Mouse (Mus musculus): Measurements from ENCODE around the gene Rab3gap2. TPM values are rescaled to one million over a fixed set of nuclear protein-coding genes. Genes with fewer than 3 reads are reported as not detected.

Gene Rab3gap2
- total RNA-seq, 2 experiments from 2014 or later: 51.9 to 63.2 TPM

DNA sequence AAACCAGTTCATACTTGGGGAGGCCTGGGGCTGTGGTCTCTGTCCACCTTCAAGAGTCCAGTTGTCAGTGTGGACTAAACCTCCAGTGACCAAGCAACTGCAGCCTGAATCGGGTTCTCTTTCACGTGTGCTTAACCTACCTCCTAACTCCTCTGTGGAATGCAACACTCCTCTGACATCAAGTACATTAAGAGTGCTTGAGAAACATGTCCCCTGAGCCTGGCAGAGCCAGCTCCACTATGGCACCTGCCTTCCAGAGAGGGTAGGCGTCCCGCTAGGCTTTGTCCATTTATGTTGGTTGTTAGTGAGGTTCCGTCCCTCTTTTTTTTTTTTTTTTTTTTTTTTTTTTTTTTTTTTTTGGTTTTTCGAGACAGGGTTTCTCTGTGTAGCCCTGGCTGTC, 23.0 kb downstream of the Rab3gap2 start:
- no peak for DNase-seq

DNA sequence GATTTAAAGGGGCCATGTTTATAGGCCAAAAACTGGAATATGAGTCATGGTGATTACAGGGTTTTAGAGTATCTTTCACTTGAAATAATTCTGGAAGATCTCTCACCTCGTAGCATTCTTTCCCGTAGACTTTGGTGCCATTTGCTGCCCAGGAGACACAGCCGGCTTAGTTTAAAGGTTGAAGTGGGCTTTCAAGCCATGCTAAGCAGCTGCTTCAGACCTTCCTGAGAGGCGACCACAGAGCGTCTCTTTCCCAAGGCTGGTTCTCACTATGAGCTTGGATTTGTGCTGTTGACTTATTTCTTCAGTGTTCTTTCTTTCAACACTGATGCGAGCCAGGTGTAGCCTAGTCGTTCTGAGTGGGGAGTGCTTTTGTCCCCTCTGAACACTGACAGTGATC, 23.8 kb downstream of the Rab3gap2 start:
- DNase-seq: no peak

DNA sequence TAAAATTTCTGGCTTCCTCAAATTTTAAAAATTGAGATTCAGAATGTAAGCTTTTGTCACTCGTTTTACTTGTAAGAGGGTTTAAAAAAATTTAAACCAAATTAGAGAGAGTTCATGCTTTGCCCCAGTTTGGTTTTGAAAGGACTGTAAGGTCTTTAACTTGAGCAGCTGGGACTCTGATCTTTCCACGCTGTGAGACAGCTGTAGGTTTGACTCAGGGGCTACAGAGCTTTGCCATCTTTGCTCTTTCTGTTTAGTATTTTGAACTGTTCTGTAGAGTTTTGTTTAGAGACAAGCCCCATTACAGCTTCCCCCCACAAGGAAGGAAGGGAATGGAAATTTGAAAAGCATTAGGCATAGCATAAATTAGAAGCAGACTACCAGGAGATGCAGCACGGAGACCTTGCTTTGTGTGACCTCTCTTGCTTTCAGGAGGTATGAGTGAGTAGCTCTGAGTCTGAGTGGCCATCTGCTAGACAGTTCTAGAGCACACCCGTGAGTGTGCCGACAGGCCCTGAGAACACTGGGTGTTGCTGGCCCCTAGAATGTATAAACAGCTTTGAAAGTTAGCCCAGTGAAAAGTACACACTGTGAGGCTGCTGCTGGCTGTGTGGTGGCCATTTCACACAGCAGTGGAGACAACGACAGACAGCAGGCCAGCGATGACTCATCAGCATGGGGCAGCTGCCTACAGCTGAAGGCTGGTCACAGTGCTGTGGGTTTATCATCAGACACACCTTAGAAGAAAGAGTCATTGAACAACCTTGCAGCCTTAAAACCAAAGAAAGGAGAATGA, 25.7 kb downstream of the Rab3gap2 start:
- peak; percentile 77 to 78 for DNase-seq

DNA sequence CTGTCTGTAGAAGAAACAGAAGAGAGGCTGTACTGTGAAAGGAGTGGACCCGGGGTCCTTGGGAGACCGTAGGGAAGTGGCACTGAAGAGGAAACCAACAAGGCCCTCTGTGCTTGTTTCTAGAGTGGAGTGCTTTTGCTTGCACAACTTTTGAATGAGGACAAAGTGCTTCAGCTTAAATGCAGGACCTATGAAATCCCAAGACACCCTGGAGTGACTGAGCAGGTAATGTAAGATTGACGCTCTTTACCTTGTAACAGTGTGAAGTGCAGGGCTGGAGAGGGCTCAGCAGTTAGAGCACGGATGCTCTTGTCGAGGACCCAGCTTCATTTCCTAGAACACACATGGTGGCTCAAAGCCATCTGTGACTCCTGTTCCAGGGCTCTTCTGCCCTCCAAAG, 31.9 kb downstream of the Rab3gap2 start:
- no peak for DNase-seq

DNA sequence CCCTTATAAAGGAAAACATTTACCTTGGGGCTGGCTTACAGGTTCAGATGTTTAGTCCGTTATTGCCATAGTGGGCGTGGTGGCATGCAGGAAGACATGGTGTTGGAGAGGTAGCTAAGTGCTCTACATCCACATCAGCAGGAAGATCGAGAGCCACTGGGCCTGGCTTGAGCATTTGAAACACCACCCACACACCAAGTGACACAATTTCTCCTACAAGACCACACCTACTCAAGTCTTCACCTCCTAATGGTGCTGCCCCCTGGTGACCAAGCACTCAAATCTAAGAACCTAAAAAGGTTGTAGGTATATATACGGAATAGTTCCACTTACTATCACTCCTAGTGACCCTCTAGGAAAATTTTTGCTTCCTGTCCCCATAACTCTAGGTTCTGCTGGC, 32.6 kb downstream of the Rab3gap2 start:
- DNase-seq: peak in 1 of 2 experiments; percentile 36

DNA sequence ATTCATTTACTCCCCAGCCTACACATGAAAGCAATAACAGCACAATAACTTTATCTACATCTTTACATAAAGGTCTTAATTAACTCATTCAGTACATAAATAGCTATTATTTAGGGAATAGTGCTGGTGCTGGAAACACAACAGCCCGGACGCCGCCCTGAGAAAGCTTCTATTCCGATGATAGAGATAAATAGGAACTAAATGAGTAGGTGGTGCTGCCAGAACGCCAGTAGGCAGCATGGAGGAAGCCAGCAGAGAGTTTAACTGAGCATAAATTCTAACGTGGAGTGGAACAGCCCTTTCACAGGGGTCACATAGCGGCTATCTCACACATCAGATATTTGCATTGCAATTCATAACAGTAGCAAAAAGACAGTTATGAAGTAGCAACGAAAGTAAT, 39.1 kb downstream of the Rab3gap2 start:
- DNase-seq: no peak

DNA sequence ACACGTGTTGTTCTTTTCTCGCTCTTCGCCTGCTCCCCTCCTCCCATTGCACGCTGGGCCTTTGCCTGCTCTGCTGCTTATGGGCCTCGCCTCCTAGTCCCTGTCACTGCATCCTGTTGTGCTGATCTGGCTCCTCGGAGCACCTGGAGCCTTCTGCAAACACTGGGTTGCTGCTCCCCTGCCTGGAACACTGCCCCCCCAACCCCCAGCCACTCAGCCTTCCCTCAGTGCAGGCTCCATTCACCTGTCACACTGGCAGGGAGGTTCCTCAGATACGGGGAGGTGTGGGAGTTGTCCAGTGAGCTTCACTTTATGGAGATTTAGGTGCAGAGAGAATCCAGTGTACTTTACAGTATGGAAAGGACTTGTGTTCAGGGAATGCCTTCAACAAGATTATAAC, 41.5 kb downstream of the Rab3gap2 start:
- no peak for DNase-seq

DNA sequence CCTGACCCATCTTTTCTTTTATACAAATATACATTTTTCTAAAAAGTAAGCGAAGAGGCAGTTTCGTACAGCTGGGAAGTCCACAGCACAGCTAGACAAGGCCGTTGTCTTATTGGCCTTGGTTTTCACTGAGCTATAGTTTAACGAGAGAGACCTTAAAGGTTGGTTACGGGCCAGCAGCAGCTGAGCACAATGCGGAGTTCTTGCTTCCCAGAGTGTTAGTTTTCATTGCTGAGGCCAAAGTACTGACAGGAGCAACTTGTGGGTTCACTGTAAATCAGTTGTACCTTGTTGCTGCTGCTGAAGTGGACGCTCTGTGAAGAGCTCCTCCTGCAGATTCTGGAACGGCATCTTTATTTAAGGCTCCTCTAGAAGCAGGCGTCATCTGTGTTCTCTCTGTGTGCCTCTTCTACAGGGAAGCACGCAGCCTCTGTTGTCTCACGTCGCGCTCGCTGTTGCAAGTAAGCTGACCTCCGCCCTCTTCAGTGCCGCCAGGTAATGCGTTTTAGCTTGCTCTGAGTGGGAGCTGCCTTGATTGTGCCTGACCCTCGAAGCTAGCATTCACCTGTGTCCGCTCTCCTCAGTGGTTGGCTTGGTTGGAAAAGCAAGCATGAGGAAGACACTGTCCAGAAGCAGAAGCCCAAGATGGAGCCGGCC, 43.6 kb downstream of the Rab3gap2 start:
- DNase-seq: no peak

DNA sequence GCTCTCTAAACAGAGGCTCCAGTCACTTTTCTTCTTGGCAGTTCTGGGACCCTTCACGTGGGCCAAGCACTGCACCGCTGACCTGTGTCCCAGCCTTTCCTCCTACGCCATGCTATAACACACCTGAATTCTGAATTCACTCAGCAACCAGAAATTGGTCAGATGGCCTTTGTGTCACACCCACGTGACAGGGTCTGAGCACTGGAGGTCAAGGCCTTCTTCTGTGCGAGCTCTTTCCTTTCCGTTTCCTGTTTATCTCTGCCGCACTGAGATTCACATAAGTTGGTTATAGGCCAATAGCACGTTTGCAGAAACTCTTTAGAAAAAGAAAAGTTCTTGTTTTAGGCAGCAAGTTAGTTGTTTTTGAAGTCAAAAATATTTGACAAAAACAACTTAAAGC, 44.8 kb downstream of the Rab3gap2 start:
- peak in 1 of 2 experiments; percentile 47 for DNase-seq

DNA sequence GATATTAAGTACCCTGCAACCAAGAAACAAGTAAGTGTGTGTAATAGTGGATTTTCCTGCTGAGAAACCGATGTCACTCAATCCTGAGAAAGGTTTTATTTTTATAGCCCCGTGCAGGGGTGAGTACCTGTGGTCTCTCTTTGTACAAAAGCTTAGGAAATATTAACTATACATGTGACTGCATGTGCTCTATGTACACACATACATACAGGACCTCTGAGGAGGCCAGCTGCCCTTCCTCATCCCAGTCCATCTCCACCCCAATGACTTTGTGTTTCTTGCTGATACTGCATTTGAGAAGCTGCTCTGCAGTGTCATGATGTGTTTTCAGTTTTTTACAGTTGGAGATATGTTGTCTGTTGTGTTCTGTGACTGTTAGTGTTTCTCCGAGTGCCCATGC, 48.4 kb downstream of the Rab3gap2 start:
- no peak for DNase-seq

DNA sequence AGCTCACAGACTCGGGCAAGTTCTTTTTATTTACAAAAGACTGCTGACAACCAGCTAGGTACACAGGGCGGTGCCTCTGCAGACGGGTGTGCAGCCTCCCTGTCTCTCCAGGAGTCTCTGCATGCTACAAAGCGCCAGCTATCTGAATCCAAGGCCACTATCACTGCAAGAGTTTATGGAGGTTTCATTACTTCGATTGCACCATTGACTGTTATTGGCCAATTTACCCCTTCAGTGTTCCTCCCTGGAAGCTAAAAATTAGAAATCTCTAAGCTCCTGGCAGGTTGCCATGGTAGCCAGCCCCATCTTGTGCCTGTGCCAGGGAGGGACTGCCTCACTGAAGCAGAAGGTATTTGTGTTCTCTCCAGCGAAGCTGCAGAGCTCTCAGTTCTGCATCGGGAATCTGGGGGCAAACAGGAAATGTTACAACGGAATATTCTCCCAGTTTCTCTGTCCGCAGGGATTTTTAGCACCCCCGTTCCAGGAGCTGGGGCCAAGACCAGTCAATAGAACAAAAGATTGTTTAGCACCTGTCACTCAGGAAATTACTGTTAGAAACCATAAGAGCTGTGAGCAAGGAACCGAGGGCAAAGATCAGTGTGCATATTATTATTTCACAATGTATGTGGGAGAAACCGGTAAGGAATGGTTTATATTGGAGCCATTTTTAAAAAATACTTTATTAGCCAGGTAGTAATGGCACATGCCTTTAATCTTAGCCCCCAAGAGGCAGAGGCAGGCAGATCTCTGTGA, 49.4 kb downstream of the Rab3gap2 start:
- DNase-seq: peak; percentile 54 to 62

DNA sequence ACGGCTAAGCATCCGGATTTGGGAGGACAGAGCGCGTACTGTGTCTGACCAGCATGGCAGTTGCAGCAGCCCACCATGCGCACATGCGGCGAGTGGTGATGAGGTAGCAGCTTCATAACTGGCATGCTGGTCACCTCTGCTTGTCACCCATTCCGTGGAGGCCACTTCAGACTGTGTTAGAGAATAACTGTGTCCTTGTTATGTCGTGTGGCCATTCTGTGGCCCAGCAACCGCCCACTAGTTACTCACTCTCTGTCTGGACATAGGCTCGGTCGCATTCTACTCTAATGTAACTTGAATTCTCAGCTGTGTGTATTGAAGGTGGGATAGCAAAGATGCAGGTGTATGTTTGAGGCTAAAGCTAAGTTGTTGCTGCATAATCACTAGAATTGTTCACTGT, 51.4 kb downstream of the Rab3gap2 start:
- DNase-seq: no peak

DNA sequence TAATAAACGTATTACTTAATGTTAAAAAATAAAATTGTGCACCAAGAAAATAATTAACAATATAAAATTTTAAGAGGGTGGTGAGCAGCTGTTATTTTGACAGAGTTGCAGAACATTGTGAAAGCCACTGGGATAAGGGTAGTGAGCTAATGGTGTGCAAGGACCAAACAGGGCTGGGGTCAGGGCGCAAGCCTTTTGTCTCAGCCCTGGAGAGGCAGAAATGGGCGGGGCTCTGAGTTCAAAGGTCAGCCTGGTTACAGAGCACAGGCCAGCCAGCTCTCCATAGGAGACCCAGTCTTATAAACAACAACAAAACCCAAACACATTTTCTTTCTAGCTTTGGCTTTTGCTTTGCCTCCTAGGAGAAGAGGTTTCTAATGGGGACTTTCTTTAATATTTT, 52.8 kb downstream of the Rab3gap2 start:
- peak; percentile 26 to 54 for DNase-seq

DNA sequence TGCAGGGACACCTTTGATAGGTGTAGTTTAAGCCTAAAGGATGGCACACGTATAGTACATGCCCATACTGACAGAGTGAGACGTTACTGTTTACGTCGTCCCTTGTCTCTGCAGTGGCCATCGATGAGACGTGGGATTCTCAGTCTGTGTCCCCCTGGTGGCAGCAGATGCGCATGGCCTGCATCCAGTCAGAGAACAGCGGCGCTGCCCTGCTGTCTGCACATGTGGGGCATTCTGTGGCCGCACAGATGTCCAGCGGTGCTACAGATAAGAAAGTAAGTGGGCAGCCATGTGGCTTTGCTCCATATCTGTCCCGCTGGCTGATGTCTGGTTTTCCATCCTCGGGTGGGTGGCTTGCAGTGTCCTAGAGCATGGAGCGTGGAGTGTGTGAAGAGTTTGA, 58.6 kb downstream of the Rab3gap2 start:
- DNase-seq: peak; percentile 43 to 61

DNA sequence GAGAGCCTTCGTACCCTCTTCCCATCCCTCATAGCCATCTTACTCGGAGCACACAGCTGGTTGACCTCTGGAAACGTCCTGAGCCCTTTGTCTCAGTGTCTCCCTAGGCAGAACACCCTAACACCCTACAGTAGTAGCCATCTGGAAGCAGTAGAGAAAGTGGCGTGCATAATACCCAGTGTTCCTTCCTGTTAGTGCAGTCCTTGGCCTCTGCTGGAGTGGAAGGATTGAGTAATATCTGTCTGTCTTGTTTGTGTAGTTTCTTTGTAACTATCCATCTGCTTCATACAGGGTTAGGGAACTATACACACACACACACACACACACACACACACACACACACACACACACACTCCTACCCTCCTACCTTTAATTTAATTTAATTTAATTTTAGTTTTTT, 64.8 kb downstream of the Rab3gap2 start:
- no peak for DNase-seq

DNA sequence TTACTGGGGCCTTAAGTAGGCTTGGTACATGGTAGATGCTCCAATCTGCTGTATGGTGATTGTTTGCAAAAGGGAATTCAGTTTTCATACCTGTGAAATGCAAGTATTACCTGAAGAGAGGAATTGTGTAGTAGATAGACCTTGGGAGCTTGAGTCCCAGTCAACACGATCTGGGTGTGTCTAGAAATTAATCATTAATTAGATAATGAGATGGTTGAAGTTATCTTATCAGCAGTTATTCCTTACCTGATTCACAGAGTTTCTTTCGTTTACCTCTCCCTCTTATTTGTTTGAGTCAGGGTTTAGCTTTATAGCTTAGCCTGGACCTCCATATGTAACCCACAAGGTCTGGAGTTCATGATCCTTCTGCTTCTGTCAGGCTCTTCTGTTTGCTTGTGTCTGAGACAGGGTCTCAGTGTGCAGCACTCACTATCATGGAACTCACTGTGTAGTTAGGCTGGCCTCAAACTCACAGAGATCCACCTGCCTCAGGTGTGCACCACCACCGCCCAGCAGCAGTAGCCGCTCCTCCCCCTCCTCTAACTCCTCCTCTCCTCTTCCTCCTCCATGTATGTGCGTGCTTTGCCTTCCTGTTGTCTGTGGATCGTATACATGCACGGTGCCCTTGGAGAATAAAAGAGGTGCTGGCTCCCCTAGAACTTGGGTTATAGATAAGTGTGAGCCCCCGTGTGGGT, 66.6 kb downstream of the Rab3gap2 start:
- no peak for DNase-seq

DNA sequence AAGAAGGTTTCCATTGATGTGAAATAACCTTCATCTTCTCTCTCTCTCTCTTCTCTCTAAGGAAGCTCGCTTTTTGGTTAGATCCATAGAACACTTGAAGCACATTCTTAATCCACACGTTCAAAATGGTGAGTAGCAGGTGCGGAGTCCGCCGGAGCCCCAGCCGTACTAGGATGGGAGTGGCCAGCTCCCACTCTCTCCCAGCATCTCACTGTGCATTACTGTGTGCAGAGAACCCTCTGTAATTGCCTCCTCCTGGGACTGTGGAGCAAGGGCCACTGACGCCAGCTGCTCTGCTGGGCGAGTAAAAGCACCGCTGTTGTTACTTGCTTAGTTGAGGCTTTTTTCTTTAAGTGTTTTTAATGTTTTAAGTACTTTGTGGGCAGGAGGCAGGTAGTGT, 67.5 kb downstream of the Rab3gap2 start:
- DNase-seq: no peak

DNA sequence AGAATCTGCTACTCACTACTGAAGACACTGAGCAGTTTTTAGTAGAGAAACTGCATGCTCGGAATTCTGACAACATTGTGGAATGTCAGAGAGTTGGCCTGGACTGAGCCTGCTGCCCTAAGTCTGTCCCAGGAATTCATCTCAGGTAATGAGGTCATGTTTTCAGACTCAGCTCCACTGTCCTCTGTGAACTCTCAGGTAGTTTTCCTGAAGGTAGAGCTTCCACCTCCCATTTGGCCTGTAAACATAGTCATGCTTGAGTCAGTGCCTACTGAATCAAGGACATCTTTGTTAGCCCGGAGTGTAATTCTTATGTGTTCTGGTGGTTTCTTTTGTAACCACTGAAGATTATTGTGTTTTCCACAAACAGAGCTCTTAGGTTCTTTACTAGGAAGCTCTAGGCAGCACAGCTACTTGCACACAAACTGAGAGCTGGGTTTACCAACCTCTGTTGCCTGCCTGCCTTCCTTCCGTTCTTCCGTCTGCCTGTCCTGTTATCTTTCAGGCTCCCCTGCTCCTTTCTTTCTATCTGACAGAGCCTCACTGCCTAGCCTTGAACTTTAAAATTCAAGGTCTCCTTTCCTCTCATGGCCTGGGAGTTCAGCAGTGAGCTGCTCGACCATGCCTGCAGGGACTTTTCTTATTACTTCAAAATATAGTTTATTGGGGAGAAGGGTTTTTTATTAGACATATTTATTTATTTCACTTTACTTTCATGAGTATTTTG, 71.1 kb downstream of the Rab3gap2 start:
- peak; percentile 50 to 54 for DNase-seq

DNA sequence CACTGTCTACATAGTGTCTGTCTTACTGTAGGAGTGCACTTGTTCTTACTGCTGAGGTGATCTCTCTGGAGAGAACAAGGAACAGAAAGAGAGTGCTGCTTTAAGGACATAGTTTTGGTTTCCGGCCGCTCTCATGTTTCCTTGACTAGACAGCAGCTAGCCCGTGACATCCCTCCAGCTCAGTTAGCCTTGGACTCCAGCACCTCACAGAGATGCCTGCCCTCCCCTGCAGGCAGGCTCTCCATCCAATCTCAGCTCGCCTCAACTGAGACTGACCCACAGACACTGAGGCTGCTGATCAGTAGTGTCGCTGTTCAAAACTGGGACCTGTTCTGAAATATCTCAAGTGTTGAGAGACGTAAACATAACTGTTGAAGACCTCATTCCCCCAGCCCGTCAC, 72.1 kb downstream of the Rab3gap2 start:
- DNase-seq: peak; percentile 63 to 64

DNA sequence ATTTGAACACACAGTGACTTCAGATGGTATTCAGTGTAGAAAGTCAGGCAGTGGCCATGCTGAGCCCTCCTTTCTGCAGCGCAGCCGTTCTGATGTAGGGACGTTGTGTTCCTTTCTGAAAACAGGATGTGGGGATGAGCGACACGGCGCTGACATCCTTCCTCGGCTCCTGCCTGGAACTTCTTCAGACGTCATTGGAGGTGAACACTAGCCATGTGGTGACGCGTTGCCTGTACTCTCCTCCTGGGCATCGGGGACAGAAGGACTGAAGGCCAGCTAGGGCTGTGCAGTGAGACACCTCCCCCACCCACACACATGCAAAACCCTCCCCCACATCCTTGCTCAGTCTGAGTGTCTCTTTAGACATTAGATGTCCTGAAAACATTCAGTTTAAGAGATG, 73.1 kb downstream of the Rab3gap2 start:
- DNase-seq: peak; percentile 47 to 50

DNA sequence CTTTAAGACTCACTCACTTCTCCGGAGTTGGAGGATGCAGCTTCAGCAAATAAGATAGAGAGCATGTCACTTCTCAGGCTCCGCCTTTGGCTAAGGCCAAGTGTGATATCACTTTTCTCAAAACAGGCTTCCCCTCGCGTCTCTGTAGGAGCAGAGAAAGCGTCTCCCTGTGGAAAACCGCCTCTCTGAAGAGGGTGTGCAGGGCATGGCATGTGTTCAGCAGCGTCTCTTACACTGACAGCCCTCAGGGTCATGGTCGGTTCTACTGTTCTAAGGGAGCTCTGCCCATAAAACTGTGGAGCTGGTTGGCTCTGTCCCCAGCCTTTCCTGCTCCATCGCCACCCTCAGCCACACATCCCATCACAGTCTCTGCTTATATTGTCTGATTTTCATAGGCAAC, 75.4 kb downstream of the Rab3gap2 start:
- DNase-seq: peak; percentile 51 to 55

DNA sequence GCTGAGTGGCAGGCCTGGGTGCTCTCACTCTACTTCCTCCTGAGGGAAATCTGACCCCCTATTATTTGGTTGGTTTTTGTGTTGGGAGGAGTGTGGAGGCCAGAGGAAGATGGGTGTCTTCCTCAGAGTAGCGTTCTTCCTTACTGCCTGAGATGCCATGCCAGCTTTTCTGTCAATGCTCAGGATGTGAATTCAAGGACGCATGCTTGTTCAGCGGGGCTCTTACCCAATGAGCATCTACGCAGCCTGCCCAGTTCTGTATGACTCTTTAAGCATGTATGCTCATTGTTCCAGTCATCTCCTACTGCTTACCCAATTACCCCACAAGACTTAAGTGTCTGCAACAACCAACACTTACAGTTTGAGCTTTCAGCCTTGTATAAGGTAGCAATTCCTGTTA, 76.7 kb downstream of the Rab3gap2 start:
- peak in 1 of 2 experiments; percentile 29 for DNase-seq
